Mouse (Mus musculus): ENCODE results near the gene Slc9a1. TPM values are rescaled to one million over a fixed set of nuclear protein-coding genes. Genes with fewer than 3 reads are reported as not detected.

Gene Slc9a1
- polyA plus RNA-seq, 1 experiment from 2014 or later = 5.6 TPM

GRCm38 (mm10) chr4:133404256-133404655, 34.8 kb downstream of the Slc9a1 start:
- Histone ChIP-seq H3K9ac (ENCODE audit: low read length) (no peak overlapping the region), H3K4me2 (no peak overlapping the region), H3K36me3 (ENCODE audit: control insufficient read depth, insufficient read depth, low read length) (no peaks in the 10 kb centered on the region), H3K27me3 (ENCODE audit: control insufficient read depth, insufficient read depth, low read length) (no peaks in the 10 kb centered on the region), H3K4me1 (ENCODE audit: control insufficient read depth, insufficient read depth, low read length) (no peaks in the 10 kb centered on the region), H3K27ac (ENCODE audit: low read depth, low read length) (no peak overlapping the region), H3K4me3 (ENCODE audit: low read depth, low read length) (no peak overlapping the region), H3K9me3 (ENCODE audit: control insufficient read depth, low read length) (no peaks in the 10 kb centered on the region)
- no peak for ATAC-seq (ENCODE audit: low FRiP score)
- no peak for DNase-seq (ENCODE audit: low spot score, missing footprints)
- 73% methylated on average over 5 of the region's 5 CpGs for WGBS

DNA sequence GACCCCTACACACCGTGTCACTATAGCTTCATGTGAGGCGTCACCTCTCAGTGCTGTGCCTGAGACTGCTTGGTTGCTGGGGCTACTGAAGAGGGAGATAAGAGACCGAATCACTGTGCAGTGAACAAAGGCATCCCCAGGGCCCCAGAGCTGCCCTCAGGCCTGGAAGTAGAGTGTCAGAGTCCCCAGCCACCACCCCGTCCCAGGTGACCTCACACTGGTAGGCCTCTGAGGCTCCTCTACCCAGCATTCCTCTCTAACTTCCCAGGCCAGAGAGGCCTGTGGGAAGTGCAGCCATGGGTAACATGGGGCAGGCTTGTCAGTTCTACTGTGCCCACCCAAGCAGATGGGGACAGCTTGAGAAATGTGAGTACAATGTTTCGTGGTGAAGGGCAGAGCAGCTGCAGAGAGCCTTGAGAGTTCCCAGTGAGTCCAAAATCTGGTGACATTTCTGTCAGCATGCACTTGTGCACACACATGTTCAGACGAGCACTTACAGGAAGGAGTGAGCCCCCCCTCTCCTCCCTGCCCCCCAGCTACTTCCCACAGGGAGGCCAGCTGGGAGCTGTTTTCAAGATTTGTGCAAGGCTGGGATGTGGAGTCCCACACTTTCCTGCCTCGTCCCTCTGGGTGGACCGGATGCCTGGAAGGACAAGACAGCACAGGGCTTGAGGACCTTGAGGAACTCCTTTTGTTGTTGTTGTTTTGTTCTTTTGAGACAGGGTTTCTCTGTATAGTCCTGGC, 37.0 kb downstream of the Slc9a1 start:
- Histone ChIP-seq H3K4me2 (no peak overlapping the region), H3K4me3 (ENCODE audit: low read depth, low read length) (no peak overlapping the region), H3K4me1 (ENCODE audit: control insufficient read depth, insufficient read depth, low read length) (no peaks in the 10 kb centered on the region), H3K36me3 (ENCODE audit: control insufficient read depth, insufficient read depth, low read length) (no peaks in the 10 kb centered on the region), H3K27ac (ENCODE audit: low read depth, low read length) (no peak overlapping the region), H3K9ac (ENCODE audit: low read length) (no peak overlapping the region), H3K27me3 (ENCODE audit: control insufficient read depth, insufficient read depth, low read length) (no peaks in the 10 kb centered on the region), H3K9me3 (ENCODE audit: control insufficient read depth, low read length) (no peaks in the 10 kb centered on the region)
- ATAC-seq (ENCODE audit: low FRiP score) = no peak
- no peak for DNase-seq (ENCODE audit: low spot score, missing footprints)
- WGBS = 75% methylated on average over 8 of the region's 8 CpGs

- DNase-seq (ENCODE audit: low spot score, missing footprints) (no peak), ATAC-seq (ENCODE audit: low FRiP score) (no peak)
- Histone ChIP-seq H3K27ac (ENCODE audit: low read depth, low read length) (no peak overlapping the region), H3K27me3 (ENCODE audit: control insufficient read depth, insufficient read depth, low read length) (no peaks in the 10 kb centered on the region), H3K36me3 (ENCODE audit: control insufficient read depth, insufficient read depth, low read length) (no peaks in the 10 kb centered on the region), H3K4me2 (no peak overlapping the region), H3K9ac (ENCODE audit: low read length) (no peak overlapping the region), H3K4me1 (ENCODE audit: control insufficient read depth, insufficient read depth, low read length) (no peaks in the 10 kb centered on the region), H3K4me3 (ENCODE audit: low read depth, low read length) (no peak overlapping the region), H3K9me3 (ENCODE audit: control insufficient read depth, low read length) (no peaks in the 10 kb centered on the region)
- WGBS = 82% methylated on average over 6 of the region's 6 CpGs
Observed at GRCm38 (mm10) chr4:133407114-133407787, 37.7 kb downstream of the Slc9a1 start.

GRCm38 (mm10) chr4:133408006-133408405, 38.5 kb downstream of the Slc9a1 start:
- Histone ChIP-seq H3K36me3 (ENCODE audit: control insufficient read depth, insufficient read depth, low read length) (no peaks in the 10 kb centered on the region), H3K4me3 (ENCODE audit: low read depth, low read length) (no peak overlapping the region), H3K4me2 (no peak overlapping the region), H3K27ac (ENCODE audit: low read depth, low read length) (no peak overlapping the region), H3K27me3 (ENCODE audit: control insufficient read depth, insufficient read depth, low read length) (no peaks in the 10 kb centered on the region), H3K9ac (ENCODE audit: low read length) (no peak overlapping the region), H3K9me3 (ENCODE audit: control insufficient read depth, low read length) (no peaks in the 10 kb centered on the region), H3K4me1 (ENCODE audit: control insufficient read depth, insufficient read depth, low read length) (no peaks in the 10 kb centered on the region)
- DNase-seq (ENCODE audit: low spot score, missing footprints) = no peak
- ATAC-seq (ENCODE audit: low FRiP score) = no peak
- 76% methylated on average over 7 of the region's 7 CpGs for WGBS

GRCm38 (mm10) chr4:133410994-133411393, 41.5 kb downstream of the Slc9a1 start:
- H3K4me1 ChIP-seq (ENCODE audit: control insufficient read depth, insufficient read depth, low read length) = no peaks in the 10 kb centered on the region
- no peak for ATAC-seq (ENCODE audit: low FRiP score)
- WGBS = 86% methylated on average over 14 of the region's 14 CpGs
- H3K9ac ChIP-seq (ENCODE audit: low read length) = no peak overlapping the region
- no peak overlapping the region for H3K4me2 ChIP-seq
- no peaks in the 10 kb centered on the region for H3K9me3 ChIP-seq (ENCODE audit: control insufficient read depth, low read length)
- DNase-seq (ENCODE audit: low spot score, missing footprints) = no peak
- H3K27ac ChIP-seq (ENCODE audit: low read depth, low read length) = no peak overlapping the region
- no peaks in the 10 kb centered on the region for H3K27me3 ChIP-seq (ENCODE audit: control insufficient read depth, insufficient read depth, low read length)
- H3K36me3 ChIP-seq (ENCODE audit: control insufficient read depth, insufficient read depth, low read length) = no peaks in the 10 kb centered on the region
- H3K4me3 ChIP-seq (ENCODE audit: low read depth, low read length) = no peak overlapping the region

DNA sequence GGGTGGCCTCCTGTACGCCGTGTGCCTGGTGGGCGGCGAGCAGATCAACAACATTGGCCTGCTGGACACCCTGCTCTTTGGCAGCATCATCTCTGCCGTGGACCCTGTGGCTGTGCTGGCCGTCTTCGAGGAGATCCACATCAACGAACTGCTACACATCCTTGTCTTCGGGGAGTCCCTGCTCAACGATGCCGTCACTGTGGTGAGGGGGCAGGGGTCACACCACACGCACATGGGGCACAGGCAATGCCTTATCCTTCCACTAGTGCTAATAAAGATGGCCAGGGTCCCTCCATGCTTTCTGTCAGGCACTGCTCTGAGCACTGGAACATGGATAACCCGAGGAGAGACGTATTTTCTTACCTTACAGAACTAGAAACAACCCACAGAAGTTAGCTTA, 42.6 kb downstream of the Slc9a1 start:
- Histone ChIP-seq H3K27me3 (ENCODE audit: control insufficient read depth, insufficient read depth, low read length) (no peaks in the 10 kb centered on the region), H3K9me3 (ENCODE audit: control insufficient read depth, low read length) (no peaks in the 10 kb centered on the region), H3K4me1 (ENCODE audit: control insufficient read depth, insufficient read depth, low read length) (no peaks in the 10 kb centered on the region), H3K36me3 (ENCODE audit: control insufficient read depth, insufficient read depth, low read length) (no peaks in the 10 kb centered on the region), H3K4me3 (ENCODE audit: low read depth, low read length) (no peak overlapping the region), H3K27ac (ENCODE audit: low read depth, low read length) (no peak overlapping the region), H3K4me2 (no peak overlapping the region), H3K9ac (ENCODE audit: low read length) (no peak overlapping the region)
- 86% methylated on average over 14 of the region's 14 CpGs for WGBS
- no peak for DNase-seq (ENCODE audit: low spot score, missing footprints)
- ATAC-seq (ENCODE audit: low FRiP score) = no peak

GRCm38 (mm10) chr4:133412575-133413540, 43.4 kb downstream of the Slc9a1 start:
- DNase-seq (ENCODE audit: low spot score, missing footprints) = no peak
- Histone ChIP-seq H3K4me1 (ENCODE audit: control insufficient read depth, insufficient read depth, low read length) (no peaks in the 10 kb centered on the region), H3K36me3 (ENCODE audit: control insufficient read depth, insufficient read depth, low read length) (no peaks in the 10 kb centered on the region), H3K9ac (ENCODE audit: low read length) (no peak overlapping the region), H3K4me2 (no peak overlapping the region), H3K9me3 (ENCODE audit: control insufficient read depth, low read length) (no peaks in the 10 kb centered on the region), H3K4me3 (ENCODE audit: low read depth, low read length) (no peak overlapping the region), H3K27me3 (ENCODE audit: control insufficient read depth, insufficient read depth, low read length) (no peaks in the 10 kb centered on the region), H3K27ac (ENCODE audit: low read depth, low read length) (no peak overlapping the region)
- 92% methylated on average over 16 of the region's 16 CpGs for WGBS
- ATAC-seq (ENCODE audit: low FRiP score) = no peak

DNA sequence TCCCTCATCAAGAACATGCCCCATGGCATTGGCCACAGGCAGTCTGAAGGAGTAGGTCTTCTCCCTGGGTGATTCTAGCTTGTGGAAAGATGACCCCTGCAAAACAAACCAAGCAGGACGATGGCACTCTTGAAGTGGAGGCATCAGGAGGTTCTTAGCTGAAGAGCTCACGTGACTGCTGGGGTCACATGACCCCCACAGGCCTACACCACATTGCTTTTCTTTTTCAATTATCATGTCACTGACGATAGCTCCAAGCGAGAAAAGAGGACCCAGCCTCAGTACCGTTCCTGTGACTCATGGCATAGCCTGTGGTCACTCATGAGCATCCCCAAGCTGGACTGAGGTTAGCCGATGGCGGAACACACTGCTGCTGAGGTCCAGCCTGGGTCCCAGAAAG, 44.1 kb downstream of the Slc9a1 start:
- WGBS = 91% methylated on average over 7 of the region's 7 CpGs
- Histone ChIP-seq H3K9me3 (ENCODE audit: control insufficient read depth, low read length) (no peaks in the 10 kb centered on the region), H3K4me1 (ENCODE audit: control insufficient read depth, insufficient read depth, low read length) (no peaks in the 10 kb centered on the region), H3K9ac (ENCODE audit: low read length) (no peak overlapping the region), H3K4me3 (ENCODE audit: low read depth, low read length) (no peak overlapping the region), H3K36me3 (ENCODE audit: control insufficient read depth, insufficient read depth, low read length) (no peaks in the 10 kb centered on the region), H3K4me2 (no peak overlapping the region), H3K27ac (ENCODE audit: low read depth, low read length) (no peak overlapping the region), H3K27me3 (ENCODE audit: control insufficient read depth, insufficient read depth, low read length) (no peaks in the 10 kb centered on the region)
- no peak for DNase-seq (ENCODE audit: low spot score, missing footprints)
- ATAC-seq (ENCODE audit: low FRiP score) = no peak

DNA sequence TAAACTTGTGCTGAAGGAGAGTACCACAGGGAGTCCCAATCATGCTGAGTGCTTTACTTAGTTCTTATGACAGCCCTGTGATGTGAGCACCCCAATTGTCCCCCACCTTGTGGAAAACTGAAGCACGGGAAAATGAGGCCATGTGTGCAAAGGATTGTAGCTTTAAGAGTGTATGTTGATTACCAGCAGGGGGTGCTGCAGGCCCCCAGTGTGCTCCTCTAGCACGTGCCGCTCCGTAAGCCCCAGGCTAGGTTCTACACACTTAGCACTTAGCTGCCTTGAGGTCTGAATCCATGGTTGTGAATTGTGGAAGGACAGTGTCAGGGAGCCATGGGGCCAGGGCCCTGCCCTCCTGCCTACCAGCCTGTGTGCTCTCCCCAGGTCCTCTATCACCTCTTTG, 45.4 kb downstream of the Slc9a1 start:
- Histone ChIP-seq H3K4me3 (ENCODE audit: low read depth, low read length) (no peak overlapping the region), H3K9ac (ENCODE audit: low read length) (no peak overlapping the region), H3K4me1 (ENCODE audit: control insufficient read depth, insufficient read depth, low read length) (no peaks in the 10 kb centered on the region), H3K9me3 (ENCODE audit: control insufficient read depth, low read length) (no peaks in the 10 kb centered on the region), H3K27me3 (ENCODE audit: control insufficient read depth, insufficient read depth, low read length) (no peaks in the 10 kb centered on the region), H3K4me2 (no peak overlapping the region), H3K36me3 (ENCODE audit: control insufficient read depth, insufficient read depth, low read length) (no peaks in the 10 kb centered on the region), H3K27ac (ENCODE audit: low read depth, low read length) (no peak overlapping the region)
- DNase-seq (ENCODE audit: low spot score, missing footprints) = no peak
- no peak for ATAC-seq (ENCODE audit: low FRiP score)
- 79% methylated on average over 4 of the region's 4 CpGs for WGBS
